Mouse (Mus musculus) subcutaneous adipose tissue, adult 2 months (tissue): ENCODE results near the gene Cfp. TPM values are rescaled to one million over a fixed set of nuclear protein-coding genes. Genes with fewer than 3 reads are reported as not detected.

ENCODE experiments used
- polyA plus RNA-seq: library from polyadenylated mRNA; depleted of rRNA; stranded (reverse); fragments of >200 nt; gene quantifications from 2 replicates; pipeline ENCODE4 v1.2.3, GENCODE M21; 2012; ENCODE audit warnings: low replicate concordance; rRNA removed

Cfp gene
- polyA plus RNA-seq = 39.5 and 44.0 TPM in 2 replicates

DNA sequence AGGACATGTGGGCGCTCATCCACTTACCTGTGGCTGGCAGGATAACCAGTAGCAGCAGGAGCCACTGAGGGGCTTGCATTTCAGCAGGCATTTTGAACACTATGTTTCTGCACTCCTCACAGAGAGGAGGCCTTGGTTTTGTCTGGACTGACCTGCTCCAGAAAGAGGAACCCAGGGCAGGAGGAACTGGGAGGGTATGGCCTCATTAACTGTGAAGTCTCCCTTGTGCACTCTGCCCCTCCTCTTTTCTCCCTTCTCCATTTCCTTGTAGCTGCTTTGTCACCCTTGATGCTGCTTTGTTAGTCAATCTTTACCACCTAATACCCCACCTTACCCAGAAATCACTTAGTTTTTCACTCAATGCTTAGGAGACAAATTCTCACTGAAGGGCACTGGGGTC lies at the start of gene Cfp:
TSS of gene Cfp (minus strand) at position 192 of the 400 bp plus-strand sequence.

DNA sequence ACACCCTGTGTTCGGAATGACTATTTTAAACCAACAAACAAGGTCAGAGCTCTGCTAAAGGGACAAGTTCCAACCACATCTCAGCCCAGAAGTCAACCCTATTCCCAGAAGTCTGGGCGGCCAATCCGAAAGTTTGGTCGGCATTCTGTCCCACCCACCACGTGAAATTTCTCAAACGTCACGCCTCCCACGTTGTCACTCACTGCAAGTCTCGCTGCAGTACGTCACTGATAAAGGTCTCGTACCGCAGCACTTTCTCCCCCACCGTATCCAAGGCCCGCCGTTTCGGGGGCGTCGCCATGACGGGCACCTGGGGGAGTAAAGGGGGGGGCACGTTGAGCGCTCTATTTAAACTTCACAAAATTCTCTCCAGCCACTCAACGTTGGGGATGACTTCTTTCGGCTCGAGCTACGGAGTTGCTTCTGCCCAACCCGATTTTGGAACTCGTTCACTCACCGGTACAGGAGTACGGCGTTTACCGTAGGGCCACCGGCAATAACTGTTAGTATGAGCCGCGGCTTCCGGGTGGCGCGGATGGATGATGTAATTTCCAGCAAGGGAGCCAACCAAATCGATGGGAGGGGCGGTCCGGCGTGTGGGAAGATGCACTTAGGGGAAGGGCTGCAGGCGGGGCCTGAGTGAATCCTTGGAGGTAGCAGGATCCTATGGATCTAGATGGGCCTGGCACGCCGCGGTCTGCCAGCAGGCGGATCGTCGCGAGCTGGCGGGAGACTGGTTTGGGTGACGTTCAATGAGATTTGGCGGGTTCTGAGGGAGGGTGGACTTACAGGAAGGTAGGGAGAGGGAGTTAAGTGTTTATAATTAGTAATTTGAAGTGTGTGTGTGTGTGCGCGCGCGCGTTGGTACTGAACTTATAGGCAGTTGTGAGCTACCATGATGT lies 30.4 kb upstream of the Cfp start, which contains the start of gene Uxt:
TSS of gene Uxt (minus strand) at position 541 of the 902 bp plus-strand sequence.

DNA sequence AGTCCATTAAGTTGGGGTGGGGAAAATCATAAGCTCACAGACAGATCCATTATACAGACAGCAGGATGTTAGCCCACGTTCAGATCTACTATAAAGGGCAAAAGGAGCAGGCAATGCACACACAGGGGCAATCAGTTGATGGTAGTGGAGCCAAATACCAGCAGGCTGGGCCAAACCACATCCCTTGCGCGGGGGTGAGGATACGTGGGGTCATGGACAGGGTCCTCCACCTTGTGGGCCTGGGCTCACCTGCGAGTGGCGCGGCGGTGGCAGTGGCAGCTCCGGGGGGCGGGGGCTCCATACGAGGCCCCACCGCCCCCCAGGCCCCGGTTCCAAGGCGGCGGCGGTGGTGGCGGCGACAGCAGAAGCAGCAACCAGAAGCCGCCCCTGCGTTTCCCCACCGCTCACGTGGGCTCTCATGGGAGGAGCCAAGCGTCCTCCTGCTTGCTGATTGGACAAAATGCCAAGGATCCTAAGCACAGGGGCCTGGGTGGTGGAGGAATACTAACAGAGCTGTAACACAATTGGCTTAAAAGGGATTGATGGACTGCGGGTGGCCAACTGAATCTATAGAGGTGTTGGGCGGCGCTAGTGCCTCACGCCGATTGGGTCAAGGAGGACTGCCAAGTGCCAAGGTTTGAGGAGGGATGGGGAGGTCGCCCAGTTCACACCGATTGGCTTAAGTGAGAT lies 19.0 kb upstream of the Cfp start, which contains the start of gene Elk1:
TSS of gene Elk1 (minus strand) at position 418 of the 690 bp plus-strand sequence.

DNA sequence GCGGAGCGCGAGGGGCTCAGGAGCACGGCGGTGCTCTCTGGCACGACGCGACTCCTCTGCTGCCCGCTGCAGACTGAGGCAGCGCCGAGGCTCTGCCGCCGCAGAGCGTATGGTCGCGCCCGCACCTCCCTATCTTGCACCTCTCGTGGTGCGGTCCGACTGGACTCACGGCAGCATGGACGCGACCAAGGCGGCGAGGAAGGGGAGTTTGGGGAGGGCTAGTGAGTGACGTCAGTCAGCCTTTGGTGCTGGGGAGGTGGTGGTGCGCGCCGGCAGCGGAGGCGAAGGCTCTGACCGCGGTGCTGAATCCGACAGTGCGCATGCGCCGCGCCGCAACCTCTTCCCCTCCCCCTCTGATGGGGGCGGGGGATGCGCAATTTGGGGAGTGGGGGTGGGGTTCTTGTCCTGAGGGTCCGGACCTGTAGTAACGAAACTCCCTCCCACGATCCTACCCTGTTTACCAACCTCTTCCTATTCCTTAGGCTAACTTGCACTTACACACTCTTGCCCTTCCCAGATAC lies 10.5 kb downstream of the Cfp start, which contains the start of gene Syn1:
TSS of gene Syn1 (minus strand) at position 161 of the 521 bp plus-strand sequence.

Other genes with a start within 250 kb of the Cfp start
- 237 and 267 TPM in 2 replicates for gene Cdk16, start 243.6 kb downstream of the Cfp start, polyA plus RNA-seq
- gene Usp11, start 227.6 kb downstream of the Cfp start, polyA plus RNA-seq = 5.8 and 28.5 TPM in 2 replicates
- 154 and 191 TPM in 2 replicates for gene Araf, start 133.7 kb downstream of the Cfp start, polyA plus RNA-seq
- 11.9 and 29.4 TPM in 2 replicates for gene Timp1, start 61.4 kb downstream of the Cfp start, polyA plus RNA-seq
- 0.42 and 0.64 TPM in 2 replicates for gene Syn1, start 10.6 kb downstream of the Cfp start, polyA plus RNA-seq
- 21.0 and 24.7 TPM in 2 replicates for gene Elk1, start 19.1 kb upstream of the Cfp start, polyA plus RNA-seq
- 20.8 and 24.5 TPM in 2 replicates for gene Uxt, start 30.5 kb upstream of the Cfp start, polyA plus RNA-seq
- 1.5 and 1.6 TPM in 2 replicates for gene Zfp182, start 130.8 kb upstream of the Cfp start, polyA plus RNA-seq
- gene Spaca5, start 136.9 kb upstream of the Cfp start, polyA plus RNA-seq = not detected in 2 replicates
- 0.24 and 0.35 TPM in 2 replicates for gene Zfp300, start 158.0 kb upstream of the Cfp start, polyA plus RNA-seq
- gene Ssxa1, start 184.3 kb upstream of the Cfp start, polyA plus RNA-seq = not detected in 2 replicates
- not detected in 2 replicates for gene Gm21876, start 244.1 kb upstream of the Cfp start, polyA plus RNA-seq